Mouse (Mus musculus) testis, postnatal 14 days (tissue): ENCODE data around the gene Parp12.
A peak's percentile ranks its signal among the peaks of the same experiment; 100 is the strongest.

Source experiments
- DNase-seq: peaks from one replicate; pipeline ENCODE4 v3.0.0; 2021; ENCODE audit warnings: low spot score

The Parp12 gene

DNA sequence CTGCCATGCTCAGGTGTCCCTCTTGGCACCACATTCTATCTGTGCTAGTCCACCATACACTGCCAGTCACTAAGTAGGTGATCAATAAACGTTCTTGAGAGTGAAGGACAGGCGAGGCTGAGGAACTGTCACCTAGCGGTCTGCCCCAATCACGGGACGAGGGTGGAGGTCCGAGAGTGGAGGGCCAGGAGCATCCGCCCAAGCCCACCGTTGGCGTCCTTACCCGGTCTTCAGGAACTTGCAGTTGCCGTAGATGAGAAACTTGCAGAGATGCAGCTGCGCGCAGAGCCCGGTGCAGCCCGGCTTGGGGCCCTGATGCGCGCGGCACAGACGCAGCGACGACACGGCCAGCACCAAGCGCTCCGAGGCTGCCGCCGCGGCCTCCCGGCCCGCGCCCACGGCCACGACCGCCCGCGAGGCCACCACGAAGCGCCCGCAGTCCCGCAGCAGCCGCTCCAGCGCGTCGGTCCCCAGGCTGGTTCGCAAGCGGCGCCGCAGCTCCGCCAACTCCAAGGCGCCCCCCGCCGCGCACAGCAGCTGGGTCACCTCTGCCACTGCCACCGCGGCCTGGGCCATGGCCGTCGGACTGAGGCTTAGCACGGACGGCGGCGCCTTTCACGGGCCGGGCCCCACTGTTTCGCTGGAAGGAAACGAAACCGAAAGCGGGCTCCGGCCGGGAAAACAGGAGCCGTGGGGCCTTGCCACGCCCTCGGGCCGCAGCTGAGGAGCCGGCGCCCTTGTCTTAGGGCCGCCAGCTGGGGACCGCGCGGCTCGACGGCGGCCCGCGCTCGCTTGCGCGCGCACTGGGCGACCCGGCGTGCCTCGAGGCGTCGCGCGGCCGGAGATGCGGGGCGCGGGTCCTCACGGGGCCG, at the start of gene Parp12:
TSS of gene Parp12 (minus strand) at position 766 of the 872 bp plus-strand sequence.
- peak; percentile 82 for DNase-seq

DNA sequence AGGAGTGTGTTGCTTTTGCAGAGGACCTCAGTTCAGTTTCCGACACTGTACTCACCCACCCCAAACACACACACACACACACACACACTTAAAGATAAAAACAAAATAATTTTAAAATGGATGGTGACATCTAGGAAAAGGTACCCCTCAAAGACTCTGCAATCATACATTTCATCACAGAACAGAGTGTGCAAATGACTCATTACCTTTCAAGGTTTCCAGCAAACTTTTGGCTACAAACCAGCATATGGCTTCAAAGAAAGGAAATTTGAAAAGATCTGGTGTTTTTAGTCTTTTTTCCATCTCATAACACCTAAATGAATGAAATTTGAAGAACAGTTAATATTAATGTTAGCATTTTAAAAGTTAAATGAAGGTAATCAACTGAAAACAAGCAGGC, 46.7 kb upstream of the Parp12 start:
- no peak for DNase-seq

- DNase-seq = no peak
Measured at GRCm38 (mm10) chr6:39161975-39162374, 43.8 kb upstream of the Parp12 start.

GRCm38 (mm10) chr6:39146041-39146440, 27.9 kb upstream of the Parp12 start:
- no peak for DNase-seq

GRCm38 (mm10) chr6:39132556-39132955, 14.4 kb upstream of the Parp12 start:
- DNase-seq = no peak

- no peak for DNase-seq
Measured at GRCm38 (mm10) chr6:39131480-39131879, 13.3 kb upstream of the Parp12 start.

GRCm38 (mm10) chr6:39124719-39125118, 6.6 kb upstream of the Parp12 start:
- DNase-seq = no peak

DNA sequence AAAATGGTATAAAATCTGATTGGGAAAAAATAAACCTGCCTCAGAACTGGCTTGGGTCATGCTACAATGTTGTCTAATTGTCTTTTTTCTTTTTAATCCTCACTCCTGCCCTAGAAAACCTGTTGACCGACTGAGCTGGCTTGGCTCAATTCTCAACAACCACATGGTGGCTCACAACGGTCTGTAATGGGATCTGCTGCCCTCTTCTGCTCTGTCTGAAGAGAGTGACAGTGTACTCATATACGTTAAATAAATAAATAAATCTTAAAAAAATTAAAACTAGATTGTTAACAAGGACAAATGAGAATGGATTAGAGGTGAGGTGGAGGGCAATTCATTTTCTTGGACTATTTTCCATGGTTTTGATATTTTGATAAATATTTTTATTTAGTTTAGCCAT, 2.5 kb upstream of the Parp12 start:
- DNase-seq = no peak

GRCm38 (mm10) chr6:39118456-39118881, 320 bp upstream of the Parp12 start:
- peak; percentile 88 for DNase-seq

GRCm38 (mm10) chr6:39115438-39115837, 2.7 kb downstream of the Parp12 start:
- DNase-seq = no peak

GRCm38 (mm10) chr6:39113141-39113540, 5.0 kb downstream of the Parp12 start:
- DNase-seq = no peak

DNA sequence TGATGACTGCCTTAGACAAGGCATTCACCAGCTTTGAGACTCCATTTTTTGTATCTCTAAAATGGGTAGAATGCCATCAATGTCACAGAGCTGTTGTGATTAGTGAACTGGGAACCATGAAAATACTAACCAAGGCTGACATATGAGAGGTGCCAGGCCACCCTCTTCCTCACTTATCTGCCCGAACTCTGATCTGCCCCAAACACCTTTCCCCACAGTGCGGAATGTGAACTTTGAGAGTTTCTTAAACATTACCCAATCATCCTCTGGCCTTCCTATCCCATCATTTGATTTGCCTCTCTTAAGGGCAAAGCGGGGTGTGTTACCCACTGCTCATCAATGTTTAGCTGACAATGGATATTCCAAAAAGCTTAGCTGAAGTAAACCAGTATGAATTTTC, 5.4 kb downstream of the Parp12 start:
- no peak for DNase-seq

- DNase-seq = no peak
Measured at GRCm38 (mm10) chr6:39106812-39107211, 11.3 kb downstream of the Parp12 start.

DNA sequence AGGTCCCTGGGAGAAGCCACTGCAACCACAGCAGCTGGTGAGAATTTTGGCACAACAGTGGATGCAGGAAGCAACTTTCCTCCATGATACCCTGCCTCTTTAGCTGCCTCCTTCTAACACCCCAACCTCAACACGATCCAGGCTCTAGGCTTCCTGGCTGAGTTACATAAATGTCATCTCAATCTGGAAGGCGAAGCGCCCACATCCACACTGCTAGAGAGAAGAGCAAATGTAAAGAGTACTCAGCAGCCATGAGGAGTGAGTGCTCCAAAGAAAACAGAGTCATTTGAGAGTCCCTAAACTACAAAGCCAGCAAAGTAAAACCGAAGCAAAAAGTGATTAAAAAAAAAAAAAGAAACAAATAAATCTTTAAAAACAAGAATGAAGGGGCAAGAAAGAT, 13.5 kb downstream of the Parp12 start:
- DNase-seq = no peak

DNA sequence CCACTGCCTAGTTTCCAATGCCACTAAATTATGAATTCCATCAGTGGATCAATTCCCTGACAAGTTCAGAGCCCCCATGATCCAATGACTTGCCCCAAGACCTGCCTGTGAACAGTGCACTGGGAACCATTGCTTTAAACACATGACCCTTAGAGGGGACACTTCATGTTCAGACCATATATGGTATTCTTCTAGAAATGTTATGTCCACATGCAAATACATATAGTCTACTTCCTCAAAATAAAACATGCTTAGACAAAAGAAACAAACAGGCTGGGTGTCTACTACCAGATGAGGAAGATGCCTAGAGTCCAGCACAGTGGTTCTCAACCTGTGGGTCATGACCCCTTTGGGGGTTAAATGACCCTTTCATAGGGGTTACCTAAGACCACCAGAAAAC, 41.7 kb downstream of the Parp12 start:
- no peak for DNase-seq

- no peak for DNase-seq
Measured at GRCm38 (mm10) chr6:39074186-39074585, 44.0 kb downstream of the Parp12 start.

DNA sequence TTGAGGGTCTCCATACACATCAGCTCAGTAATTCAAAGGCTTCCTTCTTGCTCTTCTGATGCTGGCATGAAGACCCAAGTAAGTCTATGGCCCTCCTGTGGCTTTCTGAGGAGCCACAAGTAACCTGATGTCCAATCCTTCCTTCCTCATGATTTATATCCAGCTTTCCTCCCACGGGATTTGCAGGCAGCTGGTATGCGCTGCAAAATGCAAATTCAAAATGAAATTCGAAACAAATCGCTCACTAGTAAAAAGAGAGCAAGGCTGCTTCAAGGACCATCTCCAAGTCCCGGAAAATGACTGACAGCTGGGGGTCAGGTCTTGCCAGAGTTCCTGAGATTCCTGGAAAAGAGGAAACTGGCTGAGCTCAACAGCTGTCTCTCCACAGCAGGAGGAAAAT, 45.5 kb downstream of the Parp12 start:
- no peak for DNase-seq

DNA sequence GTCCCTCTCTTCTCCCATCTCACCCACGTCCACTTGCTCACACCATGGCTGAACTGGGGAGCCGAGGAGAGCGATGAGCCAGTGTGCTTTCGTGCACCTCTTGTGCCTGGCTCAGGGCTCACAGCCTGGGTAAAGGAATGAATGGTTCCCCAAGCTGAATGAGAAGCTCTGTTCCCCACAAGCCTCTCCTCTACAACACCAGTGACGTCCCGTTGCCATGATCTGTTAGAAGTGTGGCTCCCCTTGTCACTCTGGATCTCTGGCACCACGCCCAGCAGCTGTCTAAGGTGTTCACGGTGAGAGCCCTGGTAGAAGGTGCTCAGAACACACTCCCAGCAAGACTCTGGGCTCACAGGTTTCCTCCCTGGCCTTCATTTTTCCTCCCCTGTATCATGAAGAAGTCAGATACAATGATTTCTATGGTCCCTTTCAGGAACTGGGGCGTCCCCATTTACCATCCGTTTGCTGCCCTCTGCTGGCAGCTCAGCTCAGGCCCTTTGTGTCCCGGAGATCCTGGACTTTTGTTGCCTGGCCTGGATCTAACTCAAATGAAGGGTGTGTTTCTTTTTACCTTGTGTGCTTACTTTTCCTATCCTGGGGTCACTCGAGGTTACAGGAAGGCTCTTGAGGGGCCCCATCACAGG, 51.1 kb downstream of the Parp12 start:
- peak; percentile 28 for DNase-seq

DNA sequence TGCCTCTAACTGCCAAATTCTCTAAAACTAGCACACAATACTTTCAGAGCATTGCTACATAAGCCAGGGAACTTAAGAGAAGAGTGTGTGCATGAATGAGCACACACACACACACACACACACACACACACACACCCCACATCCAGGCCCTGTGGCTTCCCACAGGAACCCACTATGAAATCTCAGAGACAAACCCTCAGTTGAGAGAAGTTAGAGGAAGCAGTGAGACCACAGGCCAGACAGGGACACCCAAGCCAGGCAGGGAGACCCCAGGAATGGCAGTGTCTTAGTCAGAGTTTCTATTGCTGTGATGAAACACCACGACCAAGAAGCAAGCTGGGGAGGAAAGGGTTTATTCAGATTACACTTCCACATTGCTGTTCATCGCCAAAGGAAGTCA, 54.6 kb downstream of the Parp12 start:
- DNase-seq = no peak

GRCm38 (mm10) chr6:39061180-39061579, 57.0 kb downstream of the Parp12 start:
- DNase-seq = no peak

GRCm38 (mm10) chr6:39059547-39060497, 58.3 kb downstream of the Parp12 start:
- no peak for DNase-seq

DNA sequence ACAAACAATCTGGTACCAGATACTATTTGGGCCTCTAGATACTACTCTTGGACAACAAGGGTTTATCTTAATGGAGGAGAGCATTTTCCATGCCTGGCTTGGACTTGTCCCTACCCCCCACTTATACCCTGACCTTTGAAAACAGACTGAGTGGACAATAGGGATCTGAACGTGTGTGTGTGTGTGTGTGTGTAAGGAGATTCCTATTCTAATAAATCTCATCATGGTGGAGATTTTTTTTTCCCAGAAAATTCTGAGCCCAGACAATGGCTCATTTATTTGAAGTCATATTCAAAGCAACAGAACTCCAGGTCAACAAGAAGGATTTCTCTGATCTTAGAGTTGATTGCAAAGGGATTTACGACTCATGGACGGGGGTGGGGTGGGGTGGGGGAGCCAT, 59.2 kb downstream of the Parp12 start:
- DNase-seq = no peak
